Mouse (Mus musculus) right cerebral cortex, postnatal 4 days (tissue): ENCODE measurements at regions not wholly inside any gene's neighbourhood (a gene's known extent, or its start where the extent isn't known, plus 50 kb on each side); places are given as distances from the start of the nearest gene placed in this dataset.

Experiments used
- DNase-seq: peaks from one replicate; pipeline ENCODE4 v3.0.0-alpha.2; 2022

- DNase-seq: no peak
These were observed 184.5 kb upstream of the Hes1 start for GRCm38 (mm10) chr16:29879665-29880064.

- no peak for DNase-seq
These were observed 182.7 kb upstream of the Hes1 start for GRCm38 (mm10) chr16:29881497-29881896.

GRCm38 (mm10) chr16:29882226-29882972 is 181.8 kb upstream of the Hes1 start:
- DNase-seq: peak; percentile 52

GRCm38 (mm10) chr16:29883252-29883992 is 180.8 kb upstream of the Hes1 start:
- no peak for DNase-seq

DNA sequence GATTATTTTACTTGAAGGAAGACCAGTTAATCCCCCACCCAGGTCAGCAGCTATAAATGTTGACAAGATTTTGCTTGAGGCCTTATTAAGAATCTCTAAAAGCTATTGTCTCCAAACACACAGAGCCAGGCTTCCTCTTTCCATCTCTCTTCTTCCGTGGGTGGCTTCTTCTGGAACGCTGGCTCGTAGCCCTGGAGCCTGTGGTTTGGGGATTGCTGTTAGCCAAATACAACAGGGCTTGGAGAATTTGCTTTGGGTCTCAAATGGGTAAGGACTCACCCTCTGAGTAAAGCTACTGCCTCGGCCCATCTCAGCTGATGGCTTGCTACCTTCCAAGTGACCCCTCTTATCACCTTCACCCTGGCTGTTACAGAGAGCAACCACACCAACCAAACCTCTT is 179.3 kb upstream of the Hes1 start:
- no peak for DNase-seq

DNA sequence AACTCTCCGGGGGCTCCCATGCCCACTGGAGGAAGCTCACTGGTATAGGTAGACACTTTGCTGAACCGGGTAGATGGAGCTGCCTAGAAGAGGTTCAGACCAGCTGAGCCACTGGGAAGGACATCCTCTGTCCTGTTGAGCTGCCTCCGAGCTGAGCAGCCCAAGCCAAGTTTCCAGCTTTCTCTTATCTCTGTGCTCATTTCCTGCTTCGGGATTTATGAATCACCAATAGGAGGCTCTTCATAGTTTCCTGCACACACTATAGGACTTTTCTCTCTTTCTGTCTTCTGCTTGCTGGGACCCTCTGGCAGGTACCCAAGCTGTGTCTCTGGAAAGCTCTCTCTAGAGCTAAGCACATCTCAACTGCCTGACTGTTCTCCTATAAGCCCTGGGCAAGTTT is 177.4 kb upstream of the Hes1 start:
- DNase-seq: no peak

DNA sequence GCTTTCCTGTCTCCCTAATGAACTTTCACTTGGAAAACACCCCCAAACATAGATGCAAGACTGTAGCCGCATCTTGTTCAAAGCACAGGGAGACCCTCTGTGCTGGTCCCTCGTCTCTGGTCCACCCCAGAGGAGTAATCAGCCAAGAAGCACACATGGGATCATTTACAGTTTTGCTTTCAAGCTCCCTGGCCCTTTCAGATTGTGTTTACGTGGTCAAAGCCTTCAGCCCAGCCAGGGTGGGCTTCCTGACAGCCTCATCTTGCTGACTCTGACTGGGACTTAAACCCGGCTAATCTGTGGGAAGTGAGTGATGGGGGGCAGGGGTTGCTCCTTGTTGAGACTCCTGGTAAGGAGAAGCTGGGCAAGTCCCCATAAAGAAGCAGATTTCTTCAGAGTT is 174.8 kb upstream of the Hes1 start:
- no peak for DNase-seq

- no peak for DNase-seq
These were observed 172.7 kb upstream of the Hes1 start for GRCm38 (mm10) chr16:29891472-29891871.

- DNase-seq: no peak
These were observed 170.0 kb upstream of the Hes1 start for GRCm38 (mm10) chr16:29893871-29894828.

DNA sequence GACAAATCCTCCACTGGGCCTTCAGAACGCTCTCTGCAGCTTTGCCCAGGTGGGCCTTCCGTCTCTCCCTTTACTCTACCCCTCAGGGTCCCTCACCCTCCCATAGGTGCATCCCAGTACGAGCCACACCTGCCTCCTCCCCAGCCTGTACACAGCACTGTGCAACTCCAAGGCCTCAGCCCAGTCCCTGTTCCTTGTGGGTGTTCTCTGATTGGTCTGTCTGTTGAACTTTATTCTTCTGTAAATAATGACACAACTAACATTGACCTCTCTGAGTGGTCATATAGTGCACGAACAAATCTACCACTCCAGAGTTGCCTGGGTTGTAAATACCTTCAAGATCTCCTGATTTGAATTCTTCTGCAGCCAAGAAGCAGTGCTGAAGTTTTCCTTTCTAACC is 167.8 kb upstream of the Hes1 start:
- no peak for DNase-seq

DNA sequence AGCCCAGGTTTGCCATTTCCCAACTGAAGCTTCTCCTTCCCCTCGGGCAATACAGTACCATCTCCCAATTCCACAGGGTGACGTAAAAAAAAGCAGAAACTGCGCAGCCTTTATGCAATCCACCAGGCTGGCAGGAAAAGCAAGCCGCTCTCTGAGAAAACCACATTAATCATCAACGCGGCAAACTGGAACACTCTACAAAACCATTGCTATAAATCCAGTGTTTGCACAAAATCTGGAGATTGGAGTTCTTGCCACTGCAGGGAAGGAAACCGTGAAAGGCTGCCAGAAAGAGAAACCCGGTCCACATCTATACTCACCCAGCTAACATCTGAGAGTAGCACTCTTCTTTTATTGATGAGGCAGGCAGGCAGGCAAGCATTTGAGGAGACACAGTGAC is 160.7 kb upstream of the Hes1 start:
- DNase-seq: no peak

DNA sequence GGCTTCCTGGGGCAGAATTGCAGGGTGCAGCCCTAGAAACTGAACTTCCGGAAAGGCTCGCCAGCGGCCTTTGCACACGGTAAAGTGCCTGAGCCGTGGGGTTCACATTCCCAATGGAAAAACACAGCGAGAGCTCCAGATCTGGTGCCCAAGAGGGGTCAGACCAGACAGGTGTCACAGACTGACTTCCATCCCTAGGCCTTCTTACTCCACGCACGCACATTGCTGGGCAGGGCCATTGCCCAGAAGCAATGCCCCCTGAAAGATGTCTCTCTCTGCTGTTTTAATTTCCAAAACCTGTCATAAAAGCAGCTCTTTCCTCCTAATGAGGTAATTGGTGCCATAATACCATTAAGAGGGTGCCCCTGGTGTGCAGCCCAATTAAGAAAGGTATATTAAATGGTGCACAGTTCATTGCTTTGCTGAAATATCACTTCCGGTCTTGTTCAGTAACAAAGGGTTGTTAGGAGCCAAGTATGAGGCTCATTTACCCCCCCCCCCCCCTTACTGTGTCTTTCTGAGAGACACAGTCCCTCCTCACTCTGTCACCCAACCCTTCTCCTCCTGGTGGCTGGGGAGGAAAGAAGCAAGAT is 159.9 kb upstream of the Hes1 start:
- DNase-seq: no peak

DNA sequence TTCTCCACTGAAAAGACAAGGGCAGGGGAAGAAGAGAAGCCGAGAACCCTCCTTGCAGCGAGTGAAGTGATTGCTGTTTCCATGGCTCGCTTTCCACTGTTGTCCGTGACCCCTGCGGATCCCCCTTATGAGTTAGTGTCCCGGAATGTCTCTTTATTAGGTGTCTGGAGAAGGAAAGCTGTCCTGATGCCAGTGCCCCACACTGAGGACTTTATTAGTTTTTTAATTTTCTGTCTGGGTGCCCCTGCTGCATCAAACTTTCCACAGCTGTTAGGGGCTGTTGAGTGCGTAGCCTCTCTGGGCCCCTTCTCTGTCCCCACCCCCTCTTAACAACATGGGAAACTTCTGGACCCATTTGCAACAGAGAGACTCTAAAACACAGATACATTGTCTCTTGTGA is 156.9 kb upstream of the Hes1 start:
- no peak for DNase-seq

- DNase-seq: no peak
These were observed 156.2 kb upstream of the Hes1 start for GRCm38 (mm10) chr16:29908031-29908430.

DNA sequence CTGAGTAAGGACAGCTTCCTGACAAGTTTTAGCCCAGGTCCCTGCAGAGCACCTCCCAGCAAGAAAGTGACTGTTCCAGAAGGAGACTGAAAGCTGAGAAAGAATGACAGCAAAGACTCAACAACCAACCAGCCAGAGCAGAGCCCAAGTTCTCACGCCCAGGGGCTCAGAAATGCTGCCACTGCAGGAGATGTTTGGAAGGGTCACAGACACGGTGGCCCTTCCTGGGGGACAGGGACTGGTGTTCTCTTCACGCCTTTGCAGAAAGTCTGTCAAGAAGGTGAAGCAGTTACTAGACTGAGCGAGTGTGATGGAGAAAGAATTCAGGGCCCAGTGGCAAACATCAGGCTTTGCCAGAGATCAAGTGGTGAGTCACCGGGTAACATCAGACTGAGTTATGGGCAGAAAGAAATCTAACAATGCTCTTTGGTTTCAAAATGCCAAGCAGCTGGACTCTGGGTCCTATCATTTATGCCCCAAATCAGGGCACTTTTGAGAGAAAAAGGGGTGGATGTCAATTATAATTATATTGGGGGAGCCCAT is 154.2 kb upstream of the Hes1 start:
- DNase-seq: no peak

- no peak for DNase-seq
These were observed 153.0 kb upstream of the Hes1 start for GRCm38 (mm10) chr16:29911164-29911571.

- DNase-seq: no peak
These were observed 150.7 kb upstream of the Hes1 start for GRCm38 (mm10) chr16:29913357-29914010.

DNA sequence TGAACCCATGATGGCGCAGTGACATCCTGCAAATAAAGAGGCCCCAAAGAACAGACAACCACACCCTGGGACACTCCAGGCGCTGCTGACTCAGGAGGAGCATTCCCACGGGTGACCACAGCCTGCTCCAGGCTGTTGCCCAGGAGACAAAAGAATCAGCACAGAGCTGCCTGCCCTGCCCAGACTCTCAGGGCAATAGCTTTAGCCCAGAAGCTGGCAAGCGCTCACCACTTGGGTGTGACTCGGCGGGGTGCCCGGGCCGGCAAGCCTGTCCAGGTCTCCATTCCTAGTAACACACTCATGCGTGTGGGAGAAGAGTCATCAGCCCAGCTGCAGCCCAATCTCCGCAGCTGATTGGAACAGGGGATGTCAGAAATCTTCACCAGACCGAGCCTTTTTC is 148.8 kb upstream of the Hes1 start:
- peak; percentile 48 for DNase-seq

GRCm38 (mm10) chr16:29917989-29918388 is 146.2 kb upstream of the Hes1 start:
- no peak for DNase-seq

DNA sequence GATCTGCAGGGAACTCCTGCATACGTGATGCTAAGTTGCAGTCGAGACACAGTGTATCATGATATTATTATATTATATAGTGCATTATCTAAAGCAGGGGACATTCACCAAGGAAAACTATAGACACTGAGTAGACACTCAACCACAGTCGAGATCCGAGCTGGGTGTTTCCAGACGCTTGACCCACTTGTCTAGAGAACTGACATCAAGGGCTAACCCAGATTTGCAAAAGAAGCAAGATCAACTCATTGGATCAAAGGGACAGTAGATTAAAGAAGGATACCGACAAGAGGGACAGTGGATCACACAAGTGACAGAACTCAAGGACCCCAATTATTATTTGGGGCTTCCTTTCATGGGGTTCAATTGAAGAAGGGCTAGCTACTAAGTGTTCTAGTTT is 145.8 kb upstream of the Hes1 start:
- no peak for DNase-seq

DNA sequence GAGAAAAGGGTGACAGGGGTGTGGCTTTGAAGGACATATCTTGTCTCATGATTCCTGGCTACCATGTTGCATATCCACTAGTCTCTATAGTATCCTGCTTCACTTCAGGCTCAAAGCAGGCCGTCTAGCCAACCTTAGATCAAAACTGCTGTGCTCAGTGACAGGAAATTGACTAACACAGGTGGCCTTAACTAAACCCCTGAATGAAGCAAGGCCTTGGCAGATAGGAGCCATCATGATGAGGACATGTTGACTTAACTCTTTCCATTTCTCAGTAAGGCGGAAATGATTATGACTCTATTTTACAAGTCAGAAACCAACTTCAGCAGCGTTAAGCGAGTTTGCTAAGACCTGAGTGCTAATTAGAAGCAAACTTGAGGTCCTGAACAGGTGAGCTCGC is 143.2 kb upstream of the Hes1 start:
- DNase-seq: no peak

DNA sequence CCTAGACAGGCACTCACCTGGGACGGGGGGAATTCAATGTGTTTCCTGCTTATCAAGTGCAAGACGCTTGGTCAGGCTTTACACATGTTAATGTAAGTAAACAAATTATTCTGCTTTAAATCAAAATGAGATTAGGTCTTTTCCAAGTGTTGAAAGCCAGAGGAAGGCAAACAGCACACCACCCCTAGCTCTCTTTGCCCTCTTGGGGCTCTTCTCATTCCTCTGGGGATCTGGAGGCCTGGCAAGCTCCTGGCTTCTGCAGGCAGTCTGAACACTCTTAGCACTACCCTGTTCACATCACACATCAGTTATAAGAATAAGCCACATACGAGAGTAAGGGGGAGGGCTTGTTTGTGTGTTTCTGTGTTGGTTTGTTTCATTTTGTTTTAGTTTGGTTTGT is 142.8 kb upstream of the Hes1 start:
- DNase-seq: no peak
